Mouse (Mus musculus) CD4-positive, CD25-positive, alpha-beta regulatory T cell, adult 9 weeks (primary cell): ENCODE data around the gene Olfr1425. TPM values are rescaled to one million over a fixed set of nuclear protein-coding genes. Genes with fewer than 3 reads are reported as not detected.

ENCODE experiments used
- polyA plus RNA-seq: library from polyadenylated mRNA; unstranded; fragments of 100-300 nt; shearing (Covaris generic); gene quantifications from one replicate; pipeline ENCODE4 v1.2.1, GENCODE M21; 2017

The Olfr1425 gene
- not detected for polyA plus RNA-seq

DNA sequence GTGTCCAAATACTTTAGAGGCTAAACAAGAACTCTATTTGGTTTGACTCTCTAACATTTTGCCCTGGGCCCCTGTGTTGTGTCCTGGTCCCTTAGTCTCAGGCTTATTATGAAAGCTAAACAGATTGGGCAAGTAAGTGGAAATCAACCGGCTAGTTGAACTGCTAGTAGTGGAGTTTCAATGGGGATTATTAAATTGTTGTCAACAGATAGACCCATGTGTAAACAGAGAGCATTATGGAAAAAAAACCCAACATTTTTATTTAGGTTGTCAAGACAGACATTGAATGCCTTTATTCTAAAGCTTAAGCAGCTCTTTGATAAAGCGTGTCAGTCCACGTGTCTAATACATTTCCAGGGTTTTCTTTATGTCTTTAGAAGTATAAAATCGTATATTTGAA, at the start of gene Olfr1425:
Olfr1425 (minus strand) TSS at position 101 of the 400 bp plus-strand sequence.

DNA sequence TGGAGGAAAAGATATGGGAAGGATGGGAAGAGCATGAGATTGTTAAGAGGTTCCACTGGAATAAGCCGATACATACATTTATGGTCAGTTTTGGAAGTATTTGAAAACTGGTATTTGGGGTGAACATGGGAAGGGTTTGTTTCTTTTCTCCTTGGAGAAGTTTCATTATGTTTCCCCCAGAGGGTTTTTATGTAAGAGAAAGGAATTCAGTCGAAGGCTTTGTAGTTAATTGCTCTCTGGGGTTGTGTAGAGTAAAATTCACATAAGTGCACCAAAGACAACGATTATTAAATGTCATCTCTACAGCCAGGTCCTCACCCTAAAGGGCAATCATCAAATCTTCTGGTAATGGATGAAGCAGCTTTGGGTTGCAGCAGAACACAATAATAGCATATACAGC, 45.6 kb upstream of the Olfr1425 start, which contains the start of gene Olfr76:
Olfr76 (minus strand) TSS at position 101 of the 400 bp plus-strand sequence.

DNA sequence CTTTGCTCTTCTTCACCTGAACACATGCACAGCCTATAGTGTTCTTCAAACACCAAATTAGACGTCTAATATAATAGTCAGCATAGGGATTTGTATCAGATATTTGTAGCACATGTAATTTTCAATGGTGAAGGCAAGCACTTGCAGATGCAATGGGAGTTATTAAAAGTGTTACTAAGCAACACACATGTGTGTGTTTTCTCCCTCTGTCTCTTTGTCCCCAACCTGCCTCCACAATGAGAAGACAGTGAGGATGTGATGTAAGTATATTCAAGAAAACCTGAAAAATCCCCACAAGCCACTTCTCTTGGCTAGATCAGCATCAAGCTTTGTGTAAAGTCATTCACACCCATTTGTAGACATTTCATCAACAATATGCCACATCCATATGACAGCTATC, 38.3 kb upstream of the Olfr1425 start, which contains the start of gene Olfr1428:
Olfr1428 (minus strand) TSS at position 101 of the 400 bp plus-strand sequence.

DNA sequence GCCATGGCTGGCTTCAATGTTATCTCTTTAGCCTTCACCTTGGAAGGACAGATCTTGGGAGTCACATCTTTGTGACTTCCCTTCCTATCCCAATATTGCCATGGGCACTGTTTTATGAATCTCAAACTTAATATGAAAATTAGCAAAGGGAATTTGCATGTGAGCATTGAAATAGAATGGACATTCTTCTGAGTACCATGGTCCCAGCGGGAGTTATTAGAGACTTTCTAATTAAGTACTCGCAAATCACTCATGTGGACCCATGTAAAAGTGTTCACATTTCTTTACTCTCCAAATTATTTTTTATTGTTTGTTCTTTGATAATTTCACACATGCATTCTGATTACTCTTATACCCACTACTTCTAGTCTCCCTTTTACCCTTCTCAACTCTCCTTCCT, 25.7 kb upstream of the Olfr1425 start, which contains the start of gene Olfr1427:
Olfr1427 (minus strand) TSS at position 101 of the 400 bp plus-strand sequence.

DNA sequence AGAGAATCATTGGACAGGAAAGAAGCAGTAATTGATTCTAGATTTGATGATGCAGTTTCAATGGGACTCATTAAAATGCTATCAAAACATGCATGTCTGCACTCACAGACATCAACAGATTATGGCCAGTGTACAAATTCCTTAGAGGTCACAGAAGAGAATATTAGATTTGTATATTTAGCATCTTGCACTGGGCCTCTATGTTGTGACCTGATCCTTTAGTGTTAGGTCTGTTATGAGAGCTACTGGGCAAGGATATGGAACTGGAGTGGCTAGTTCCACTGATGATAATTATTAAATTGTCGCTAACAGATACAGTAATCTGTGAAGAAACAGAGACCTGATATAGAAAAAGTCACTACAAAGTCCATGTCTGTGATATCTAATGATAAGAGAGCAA, 14.4 kb upstream of the Olfr1425 start, which contains the start of gene Olfr1426:
Olfr1426 (minus strand) TSS at position 101 of the 400 bp plus-strand sequence.

DNA sequence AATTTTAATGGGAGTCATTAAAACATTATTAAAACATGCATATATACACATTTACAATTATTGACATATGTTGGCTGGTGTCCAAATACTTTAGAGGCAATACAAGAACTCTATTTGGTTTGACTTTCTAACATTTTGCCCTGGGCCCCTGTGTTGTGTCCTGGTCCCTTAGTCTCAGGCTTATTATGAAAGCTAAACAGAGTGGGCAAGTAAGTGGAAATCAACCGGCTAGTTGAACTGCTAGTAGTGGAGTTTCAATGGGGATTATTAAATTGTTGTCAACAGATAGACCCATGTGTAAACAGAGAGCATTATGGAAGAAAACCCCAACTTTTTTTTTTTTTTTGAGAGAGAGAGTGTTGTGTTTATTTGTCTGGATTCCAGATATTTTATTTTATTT, 14.9 kb downstream of the Olfr1425 start, which contains the start of gene Olfr1424:
Olfr1424 (minus strand) TSS at position 101 of the 400 bp plus-strand sequence.

DNA sequence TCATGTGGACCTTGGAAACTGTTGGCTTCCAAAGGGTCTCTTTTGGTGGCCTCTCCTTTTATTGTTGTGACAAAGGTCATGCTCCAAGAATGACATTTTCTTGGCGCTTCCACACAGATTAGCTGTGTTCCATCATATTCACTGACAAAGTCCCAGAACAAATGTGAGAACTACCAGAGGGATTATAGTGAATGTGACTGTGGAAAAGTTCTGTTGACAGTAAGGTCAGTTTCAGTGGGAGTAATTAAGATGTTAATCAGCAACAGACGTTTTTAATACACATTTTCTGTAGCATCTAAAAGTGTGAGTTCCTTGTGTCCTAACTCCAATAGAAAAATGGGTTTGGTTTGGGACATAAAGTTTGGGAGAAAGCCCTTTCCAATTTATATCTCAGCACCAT, 36.3 kb downstream of the Olfr1425 start, which contains the start of gene Olfr1423:
Olfr1423 (minus strand) TSS at position 101 of the 400 bp plus-strand sequence.

Other genes starting within 250 kb of the Olfr1425 start
- gene Olfr1417, start 238.5 kb downstream of the Olfr1425 start, polyA plus RNA-seq = not detected
- gene Olfr1418, start 216.7 kb downstream of the Olfr1425 start, polyA plus RNA-seq = not detected
- gene Olfr1419, start 202.6 kb downstream of the Olfr1425 start, polyA plus RNA-seq = not detected
- gene Olfr1420, start 191.2 kb downstream of the Olfr1425 start, polyA plus RNA-seq = not detected
- 19.9 TPM for gene Patl1, start 165.3 kb downstream of the Olfr1425 start, polyA plus RNA-seq
- 3.4 TPM for gene Osbp, start 111.8 kb downstream of the Olfr1425 start, polyA plus RNA-seq
- gene Olfr1423, start 36.4 kb downstream of the Olfr1425 start, polyA plus RNA-seq = not detected
- not detected for gene Olfr1424, start 15.0 kb downstream of the Olfr1425 start, polyA plus RNA-seq
- gene Olfr1426, start 14.3 kb upstream of the Olfr1425 start, polyA plus RNA-seq = not detected
- not detected for gene Olfr1427, start 25.6 kb upstream of the Olfr1425 start, polyA plus RNA-seq
- gene Olfr1428, start 38.2 kb upstream of the Olfr1425 start, polyA plus RNA-seq = not detected
- not detected for gene Olfr76, start 45.5 kb upstream of the Olfr1425 start, polyA plus RNA-seq
- gene Olfr1555-ps1, start 92.4 kb upstream of the Olfr1425 start, polyA plus RNA-seq = 0.10 TPM
- gene Olfr1431, start 122.9 kb upstream of the Olfr1425 start, polyA plus RNA-seq = not detected
- gene Olfr1432, start 154.9 kb upstream of the Olfr1425 start, polyA plus RNA-seq = not detected
- not detected for gene Olfr262, start 163.9 kb upstream of the Olfr1425 start, polyA plus RNA-seq
- gene Olfr235, start 183.3 kb upstream of the Olfr1425 start, polyA plus RNA-seq = not detected
- not detected for gene Olfr1434, start 202.1 kb upstream of the Olfr1425 start, polyA plus RNA-seq
- not detected for gene Olfr1436, start 221.4 kb upstream of the Olfr1425 start, polyA plus RNA-seq
- gene Olfr1437, start 247.4 kb upstream of the Olfr1425 start, polyA plus RNA-seq = not detected